Mouse (Mus musculus): ENCODE data around the gene Mpv17.

The Mpv17 gene

DNA sequence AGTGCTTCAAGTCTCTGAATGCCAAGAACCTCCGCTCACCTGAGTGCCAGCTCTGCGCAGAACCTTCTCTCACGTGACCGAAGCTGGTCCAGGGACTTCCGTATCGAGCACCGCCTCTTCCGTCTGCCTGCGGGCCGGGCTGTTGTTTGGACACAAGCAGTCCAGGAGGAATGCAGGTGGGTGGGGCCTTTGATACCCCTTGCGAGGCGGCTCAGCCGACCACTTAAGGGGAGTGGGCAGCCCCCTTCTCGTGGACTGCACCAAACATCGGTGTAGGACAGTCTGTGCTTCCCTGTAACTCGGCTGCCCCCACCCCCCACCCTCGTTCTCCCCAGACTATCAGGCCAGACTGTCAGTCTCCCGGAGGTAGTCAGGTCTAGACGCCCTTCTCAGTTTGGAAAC, at the start of gene Mpv17:
TSS of gene Mpv17 (minus strand) at position 100 of the 402 bp plus-strand sequence.
- DNase-seq (ENCODE audit: low spot score in 2 of 2) = peak; percentile 38 to 60

- DNase-seq (ENCODE audit: low spot score in 2 of 2) = no peak
Measured at GRCm38 (mm10) chr5:31202933-31203332, 48.9 kb upstream of the Mpv17 start.

DNA sequence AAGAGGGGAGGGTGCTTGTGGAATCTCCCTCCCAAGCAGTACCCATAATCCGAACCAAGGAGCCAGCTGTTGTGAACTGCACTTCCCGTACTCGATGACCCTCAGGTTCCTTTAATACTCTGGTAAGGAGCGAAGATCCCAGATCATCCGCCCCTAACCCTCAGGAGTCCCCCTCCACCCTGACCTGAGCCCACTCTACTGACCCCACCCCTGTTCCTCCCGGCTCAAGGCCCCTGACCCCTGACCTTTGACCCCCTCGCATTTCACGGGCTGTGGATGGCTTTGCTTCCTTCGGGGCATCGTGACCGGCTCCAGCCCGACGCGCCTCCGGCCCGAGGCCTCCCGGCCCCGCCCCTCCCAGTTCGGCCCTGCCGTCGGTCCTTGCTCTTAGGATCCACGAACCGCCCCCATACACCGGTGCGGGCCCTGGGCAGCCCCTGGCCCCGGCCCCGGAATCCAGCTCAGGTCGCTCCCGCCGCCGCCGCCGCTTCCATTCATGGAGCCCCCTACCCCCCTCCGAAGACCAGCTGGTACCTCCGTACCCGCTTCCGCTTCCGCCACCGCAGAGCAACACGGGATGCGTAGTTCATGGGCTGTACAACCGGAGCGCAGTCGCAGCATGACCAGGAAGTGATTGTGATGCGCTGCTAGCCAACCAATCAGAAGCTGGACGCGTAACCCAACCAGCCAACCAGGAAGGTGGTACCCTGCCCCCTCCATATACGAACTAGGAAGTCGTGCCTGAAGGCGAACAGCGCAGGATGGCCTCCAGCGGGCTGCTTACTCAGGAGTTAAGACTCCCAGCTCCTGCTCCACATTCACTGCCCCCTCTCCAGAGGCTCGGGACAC, 47.9 kb upstream of the Mpv17 start, which contains the start of gene Zfp513:
TSS of gene Zfp513 (minus strand) at position 562 of the 849 bp plus-strand sequence.
- peak; percentile 83 to 88 for DNase-seq (ENCODE audit: low spot score in 2 of 2)

DNA sequence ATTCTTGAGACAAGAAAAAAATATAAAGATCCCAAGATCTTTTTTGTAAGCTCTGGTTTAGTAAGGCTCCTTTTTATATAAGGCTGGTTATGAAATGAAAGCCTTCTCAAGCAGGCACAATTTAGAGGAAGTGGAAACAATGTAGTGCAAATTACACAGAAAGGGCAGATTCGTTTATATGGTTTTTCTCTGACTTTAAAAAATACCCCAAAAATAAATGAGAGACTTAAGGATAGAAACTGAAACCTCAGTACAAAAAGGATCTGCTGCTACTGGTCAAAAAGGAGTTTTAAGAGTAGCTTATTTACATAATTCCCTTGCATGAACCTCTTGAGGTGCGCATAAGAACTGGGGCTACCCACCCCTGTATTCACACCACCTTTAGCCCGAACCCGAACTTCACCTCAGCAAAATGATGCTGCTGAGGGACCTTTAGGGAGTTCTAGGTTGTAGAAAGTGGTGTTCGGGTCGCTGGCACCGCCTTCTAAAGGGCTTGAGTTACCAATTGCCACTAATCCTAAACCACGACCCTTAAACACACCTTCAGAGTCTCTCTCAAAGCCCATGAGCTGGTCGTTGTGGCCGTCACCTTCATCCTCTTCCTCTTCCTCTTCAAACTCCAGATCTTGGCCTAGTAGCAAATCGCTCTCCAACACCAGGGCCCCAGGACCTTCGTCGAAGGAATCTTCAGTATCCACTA, 47.1 kb upstream of the Mpv17 start:
- no peak for DNase-seq (ENCODE audit: low spot score in 2 of 2)

DNA sequence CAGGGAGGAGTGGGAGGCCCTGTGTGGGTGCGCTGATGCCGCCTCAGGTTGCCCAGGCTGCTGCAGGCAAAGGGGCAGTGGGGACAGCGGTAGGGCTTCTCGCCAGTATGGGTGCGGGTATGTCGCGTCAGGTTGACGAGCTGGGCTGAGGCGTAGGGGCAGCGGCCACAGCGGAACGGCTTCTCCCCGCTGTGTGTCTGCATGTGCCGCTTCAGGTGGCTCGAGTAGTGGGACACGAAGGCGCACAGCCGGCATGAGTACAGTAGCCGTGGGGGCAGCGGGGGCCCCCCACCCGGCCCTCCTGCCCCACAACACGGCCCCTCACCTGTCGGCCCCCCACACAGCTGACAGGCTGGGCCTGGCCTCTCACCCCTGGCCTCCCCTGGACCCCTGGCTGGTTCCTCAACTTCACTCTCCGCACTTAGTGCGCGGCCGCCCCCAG, 46.3 kb upstream of the Mpv17 start:
- DNase-seq (ENCODE audit: low spot score in 2 of 2) = no peak

- no peak for DNase-seq (ENCODE audit: low spot score in 2 of 2)
Measured at GRCm38 (mm10) chr5:31199893-31200292, 45.8 kb upstream of the Mpv17 start.

DNA sequence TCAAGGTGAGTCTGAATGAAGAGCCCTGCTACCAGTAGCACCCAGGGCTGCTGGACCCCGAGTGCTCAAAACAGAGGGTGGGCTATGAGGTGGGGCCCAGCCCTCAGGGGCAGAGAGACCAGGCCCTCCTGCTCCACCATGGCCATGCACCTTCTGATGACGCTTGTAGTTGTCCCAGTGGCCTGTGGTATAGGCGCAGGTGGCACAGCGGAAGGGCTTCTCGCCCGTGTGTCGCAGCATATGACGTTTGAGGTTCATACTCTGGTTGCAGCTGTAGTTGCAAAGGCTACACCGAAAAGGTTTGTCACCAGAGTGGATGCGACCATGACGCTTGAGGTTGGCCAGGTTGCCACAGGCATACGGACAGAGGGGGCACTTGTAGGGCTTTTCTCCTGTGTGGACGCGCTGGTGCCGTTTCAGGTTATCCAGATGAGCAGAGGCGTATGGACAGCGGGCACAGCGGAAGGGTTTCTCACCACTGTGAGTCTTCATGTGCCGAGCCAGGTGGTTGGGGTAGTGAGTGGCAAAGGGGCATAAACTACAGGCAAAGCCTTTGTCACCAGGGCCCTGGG, 45.4 kb upstream of the Mpv17 start:
- no peak for DNase-seq (ENCODE audit: low spot score in 2 of 2)

- DNase-seq (ENCODE audit: low spot score in 2 of 2) = no peak
Measured at GRCm38 (mm10) chr5:31198616-31199320, 44.7 kb upstream of the Mpv17 start.

DNA sequence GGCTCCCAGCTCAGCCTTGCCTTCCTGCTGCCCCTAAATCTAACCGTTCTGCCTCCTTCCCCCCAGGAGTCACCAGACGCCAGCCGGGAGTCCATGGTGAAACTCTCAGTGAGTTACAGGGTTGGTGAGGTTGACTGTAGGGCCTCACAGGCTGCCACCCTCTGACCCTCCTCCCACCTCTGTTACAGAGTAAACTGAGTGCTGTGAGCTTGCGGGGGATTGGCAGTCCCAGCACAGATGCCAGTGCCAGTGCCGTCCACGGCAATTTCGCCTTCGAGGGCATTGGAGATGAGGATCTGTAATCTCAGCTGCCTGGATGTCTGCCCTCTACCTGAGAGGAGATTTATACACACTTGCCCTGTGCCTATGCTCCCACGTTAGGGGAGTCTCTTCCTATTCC, 44.1 kb upstream of the Mpv17 start:
- DNase-seq (ENCODE audit: low spot score in 2 of 2) = no peak

GRCm38 (mm10) chr5:31197072-31197471, 43.0 kb upstream of the Mpv17 start:
- DNase-seq (ENCODE audit: low spot score in 2 of 2) = no peak

DNA sequence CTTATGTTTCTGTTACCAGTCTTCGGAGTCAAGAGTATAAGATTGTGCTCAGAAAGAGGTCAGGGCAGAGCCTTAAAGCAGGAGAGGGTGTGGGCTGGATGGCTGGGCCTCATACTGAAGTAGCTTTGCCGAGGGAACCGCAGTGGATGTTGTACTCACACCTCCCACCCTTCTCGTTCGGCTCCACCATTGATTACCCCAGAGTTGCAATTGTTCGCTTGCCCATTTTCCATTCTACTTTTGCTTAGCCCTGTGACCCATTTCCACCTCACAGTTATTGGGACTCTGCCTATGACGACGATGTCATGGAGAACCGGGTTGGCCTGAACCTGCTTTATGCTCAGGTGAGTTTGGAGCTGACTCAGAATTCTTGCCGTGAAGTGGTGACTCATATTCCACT, 42.2 kb upstream of the Mpv17 start:
- DNase-seq (ENCODE audit: low spot score in 2 of 2) = no peak

DNA sequence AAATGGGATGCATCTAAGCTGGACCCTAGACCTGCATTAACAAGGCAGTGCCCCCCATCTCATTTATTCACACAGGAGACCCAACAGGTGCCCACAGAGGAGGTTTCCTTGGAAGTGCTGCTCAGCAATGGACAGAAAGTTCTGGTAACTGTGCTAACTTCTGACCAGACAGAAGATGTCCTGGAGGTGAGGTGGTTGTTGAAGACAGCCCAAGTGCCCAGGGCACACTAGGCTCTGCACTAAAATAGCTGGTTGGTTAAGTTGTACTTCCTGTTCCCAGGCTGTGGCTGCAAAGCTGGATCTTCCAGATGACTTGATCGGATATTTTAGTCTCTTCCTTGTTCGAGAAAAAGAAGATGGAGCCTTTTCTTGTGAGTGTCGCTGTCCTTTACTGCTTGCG, 41.6 kb upstream of the Mpv17 start:
- no peak for DNase-seq (ENCODE audit: low spot score in 2 of 2)

GRCm38 (mm10) chr5:31194486-31195485, 40.7 kb upstream of the Mpv17 start:
- no peak for DNase-seq (ENCODE audit: low spot score in 2 of 2)

DNA sequence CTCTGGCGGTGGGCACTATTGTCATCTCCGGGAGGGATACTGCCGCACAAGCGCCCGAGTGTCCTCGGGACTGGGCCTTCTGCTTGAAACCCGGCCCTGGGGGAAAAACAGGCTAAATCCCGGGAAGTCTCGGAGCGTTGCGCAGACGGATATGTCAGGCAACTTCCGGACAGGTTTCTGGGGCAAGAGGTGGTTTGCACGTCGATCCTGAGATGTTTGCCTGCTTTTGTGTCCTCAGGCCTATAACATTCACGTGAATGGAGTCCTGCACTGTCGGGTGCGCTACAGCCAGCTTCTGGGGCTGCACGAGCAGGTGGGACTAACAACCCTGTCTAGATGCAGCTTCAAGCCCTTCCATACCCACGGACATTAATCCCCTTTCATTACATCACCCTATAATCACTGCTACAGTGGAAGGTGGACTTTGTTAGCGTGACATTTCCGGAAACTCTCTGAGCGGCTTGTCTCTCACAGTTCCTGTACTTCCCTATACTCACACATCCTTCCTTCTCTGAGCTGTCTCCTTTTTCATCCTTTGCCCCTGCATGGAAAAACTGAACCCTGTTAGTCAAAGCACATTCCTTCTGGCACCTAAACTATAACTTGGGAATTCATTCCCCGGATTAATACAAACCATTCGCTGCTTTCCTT, 39.7 kb upstream of the Mpv17 start:
- no peak for DNase-seq (ENCODE audit: low spot score in 2 of 2)

DNA sequence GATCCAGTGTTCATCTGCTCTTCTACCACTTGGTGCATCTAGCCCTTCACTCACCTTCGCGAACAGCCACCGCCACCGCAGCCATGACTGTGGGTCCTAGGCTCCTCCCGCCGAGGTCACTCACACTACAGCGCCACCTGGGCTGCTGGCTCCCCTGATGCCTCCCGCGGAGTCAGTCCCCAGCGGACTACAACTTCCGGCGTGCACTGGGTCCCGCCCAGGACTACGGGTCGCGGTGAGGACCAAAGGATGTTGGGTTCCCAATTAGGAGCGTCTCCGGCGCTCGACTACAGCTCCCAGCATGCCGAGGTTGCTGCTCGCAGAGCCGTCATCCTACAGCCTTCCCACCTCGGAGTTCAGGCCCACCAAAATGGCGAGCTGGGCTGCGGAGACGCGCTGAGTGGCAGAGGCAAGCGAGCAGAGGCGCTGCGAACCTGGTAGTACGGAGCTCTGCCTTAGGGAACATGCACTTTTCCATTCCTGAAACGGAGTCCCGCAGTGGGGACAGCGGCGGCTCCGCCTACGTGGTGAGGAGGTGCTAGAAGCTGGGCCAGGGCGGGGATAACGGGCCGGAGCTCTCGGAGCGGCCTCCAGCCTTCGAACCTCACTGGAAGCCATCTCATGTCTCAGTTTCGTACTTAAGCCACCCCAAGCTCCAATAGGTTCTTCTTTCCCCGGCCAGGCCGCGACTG, 39.0 kb upstream of the Mpv17 start, which contains the start of the genes Snx17 and Eif2b4:
TSS of gene Snx17 (plus strand) at position 289 of the 692 bp plus-strand sequence.
TSS of gene Eif2b4 (minus strand) at position 492 of the 692 bp plus-strand sequence.
- DNase-seq (ENCODE audit: low spot score in 2 of 2) = peak; percentile 99

DNA sequence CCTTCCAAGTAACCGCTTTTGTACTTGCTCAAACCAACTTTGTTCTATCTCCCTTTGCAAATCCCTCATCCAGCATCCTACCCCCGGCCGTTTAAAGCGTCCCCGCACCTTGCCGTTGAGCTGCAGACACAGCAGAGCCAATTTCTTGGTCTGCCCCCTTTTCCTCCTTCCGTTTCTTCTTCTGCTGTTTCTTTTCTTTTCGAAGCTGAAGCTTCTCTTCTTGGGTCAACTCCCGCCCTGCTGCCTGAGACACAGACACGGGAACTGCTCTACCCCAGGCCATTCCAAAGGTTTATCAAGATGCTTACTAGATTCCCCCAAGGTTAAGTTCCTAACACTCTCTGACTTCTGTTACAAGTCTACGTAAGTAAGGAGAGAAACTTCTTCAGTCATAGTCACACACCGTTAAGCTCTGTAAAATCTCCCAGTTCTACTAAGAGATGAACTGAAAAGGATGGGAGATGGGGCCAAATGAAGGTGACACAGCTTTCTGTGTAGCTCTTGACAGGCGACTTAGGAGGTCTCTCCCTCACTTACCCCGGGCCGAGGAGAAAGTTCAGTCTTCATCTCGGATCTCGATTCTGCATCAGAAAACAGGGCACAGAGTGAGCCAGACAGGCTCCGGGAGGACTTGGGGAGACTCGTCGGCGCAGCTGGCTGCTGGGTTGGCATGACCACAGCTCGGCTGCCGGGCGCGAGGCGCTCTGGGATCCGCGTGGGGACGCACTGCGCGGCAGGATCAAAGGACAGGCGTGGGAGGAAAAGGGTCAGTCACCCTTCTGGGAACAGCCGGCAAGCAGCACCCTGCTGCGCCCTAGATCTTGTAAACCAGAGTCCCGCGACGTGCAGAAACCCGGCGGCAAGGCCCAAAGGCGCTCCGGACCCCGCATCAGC, 38.2 kb upstream of the Mpv17 start:
- no peak for DNase-seq (ENCODE audit: low spot score in 2 of 2)

DNA sequence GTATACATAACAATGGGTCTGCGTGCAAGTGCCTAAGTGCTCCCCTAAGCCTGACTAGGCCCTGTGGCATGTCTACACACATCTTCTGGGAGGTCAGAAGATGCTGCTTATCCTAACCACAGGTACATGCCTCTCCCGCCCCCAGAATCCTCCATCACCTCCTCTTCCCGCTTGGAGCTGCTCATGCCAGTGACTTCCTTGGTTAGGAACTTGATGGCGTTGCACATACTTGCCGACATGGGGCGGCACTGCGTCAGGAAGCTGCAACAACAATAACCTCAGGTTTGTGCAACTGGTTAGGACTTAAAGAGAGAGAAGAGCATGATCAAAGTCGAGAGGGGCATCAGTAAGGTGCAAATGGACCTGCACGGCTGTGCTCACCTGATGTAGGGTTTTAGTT, 36.1 kb upstream of the Mpv17 start:
- DNase-seq (ENCODE audit: low spot score in 2 of 2) = no peak

DNA sequence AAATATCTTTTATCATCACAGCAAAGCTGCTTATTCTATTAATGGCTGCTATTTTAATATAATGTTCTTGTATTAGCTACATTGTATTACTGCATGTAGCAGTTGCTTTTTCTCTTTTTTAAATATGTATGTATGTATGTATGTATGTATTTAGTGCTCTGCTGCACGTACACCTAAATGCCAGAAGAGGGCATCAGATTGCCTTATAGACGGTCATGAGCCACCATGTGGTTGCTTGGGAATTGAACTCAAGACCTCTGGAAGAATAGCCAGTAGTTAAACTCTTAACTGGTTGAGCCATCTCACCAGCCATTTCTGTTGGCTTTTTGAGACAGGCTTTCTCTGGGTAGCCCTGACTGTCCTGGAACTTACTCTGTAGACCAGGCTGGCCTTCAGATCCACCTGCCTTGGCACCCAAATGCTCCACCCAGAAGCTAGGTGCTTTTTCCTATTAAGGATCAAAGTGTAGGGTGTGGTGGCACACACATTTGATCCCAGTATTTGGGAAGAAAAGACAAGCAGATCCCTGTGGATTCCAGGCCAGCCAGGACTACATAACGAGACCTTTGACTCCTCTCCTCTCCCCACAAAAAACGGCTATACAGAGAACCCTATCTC, 34.3 kb upstream of the Mpv17 start:
- no peak for DNase-seq (ENCODE audit: low spot score in 2 of 2)
